In the genomic region with DNA sequence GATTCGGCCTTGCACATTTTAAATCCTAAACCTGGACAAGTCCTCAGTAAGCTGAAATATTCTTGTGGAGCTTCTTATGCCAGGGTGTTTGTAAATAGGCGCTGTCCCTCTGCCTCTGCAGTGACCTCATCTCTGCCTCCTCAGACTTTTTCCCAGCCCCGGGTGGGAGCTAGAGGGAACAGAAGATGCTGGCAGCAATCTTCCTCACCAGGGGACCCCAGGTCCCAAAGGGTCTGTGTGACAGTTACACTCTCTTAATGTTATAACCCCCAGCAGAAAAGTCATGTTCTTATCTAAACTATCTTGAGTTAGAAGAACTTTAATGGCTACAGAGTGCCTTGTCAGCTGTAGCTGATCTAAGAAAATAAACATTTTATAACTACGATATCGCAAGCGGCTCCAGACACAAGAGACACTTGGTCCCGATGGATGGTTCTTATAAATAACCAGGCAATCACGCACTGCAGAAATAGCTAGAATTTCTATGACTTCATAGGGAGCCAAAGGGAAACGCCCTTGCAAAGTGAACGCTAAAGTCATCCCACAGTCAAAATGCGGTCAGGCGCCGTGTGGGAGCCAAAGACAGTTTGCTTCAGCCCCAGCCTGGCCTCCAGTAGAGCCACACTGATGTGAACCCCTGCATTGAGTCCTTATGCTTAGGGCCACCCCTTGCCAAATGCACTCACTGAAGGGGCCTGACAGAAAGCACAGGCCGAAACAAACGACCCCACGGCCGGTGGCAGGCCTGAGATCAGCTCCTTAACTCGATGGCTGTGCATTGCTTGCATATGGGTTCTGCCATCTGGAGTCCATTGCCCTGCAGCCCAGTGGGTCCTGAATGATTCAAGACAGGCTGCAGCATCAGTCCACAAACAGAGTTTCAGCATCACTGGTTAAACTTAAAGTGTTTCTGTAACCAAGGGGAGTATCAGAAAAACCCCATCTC, we compare ENCODE assay signal across 12 mouse cellular contexts.
A peak's percentile ranks its signal among the peaks of the same experiment; 100 is the strongest.
DNase-seq lines count a peak whose midpoint lies in the region; ATAC-seq and TF ChIP-seq lines count a peak whose summit lies in the region.
"Had no signal": no experiment of that assay in that cellular context is flagged by ENCODE, and none has a peak within 500 bp of the region (broad histone marks: within the 10 kb centered on the region; RNA-seq: fewer than 3 reads in every experiment).

No protein-coding gene starts in this region.

- no peaks in the 10 kb centered on the region for H3K27me3 ChIP-seq in heart, adult 2 months (ENCODE audit: control insufficient read depth, insufficient read depth, low read length)
- no peaks in the 10 kb centered on the region for H3K27me3 ChIP-seq in heart, embryonic 12.5 days (replicated peaks)
- H3K27me3 ChIP-seq in lung, postnatal 0 days (replicated peaks; ENCODE audit: insufficient read depth, low read length), result no peaks in the 10 kb centered on the region
- no peaks in the 10 kb centered on the region for H3K27me3 ChIP-seq in intestine, embryonic 14.5 days (replicated peaks; ENCODE audit: control insufficient read depth, insufficient read depth, low read length)
- H3K27me3 ChIP-seq in stomach, embryonic 15.5 days (replicated peaks), result no peaks in the 10 kb centered on the region
- H3K27me3 ChIP-seq: CH12.LX had no signal

- 58% methylated on average over 18 of the region's 18 CpGs for WGBS in heart, adult 2 months
- WGBS in heart, embryonic 12.5 days, result 66% methylated on average over 18 of the region's 18 CpGs
- 37% methylated on average over 18 of the region's 18 CpGs for WGBS in lung, postnatal 0 days
- 53% methylated on average over 18 of the region's 18 CpGs for WGBS in intestine, embryonic 14.5 days
- WGBS in stomach, embryonic 15.5 days, result 48% methylated on average over 18 of the region's 18 CpGs

- no peak for TF ChIP-seq POLR2A in heart, adult 2 months (IDR thresholded peaks at IDR 0.05; ENCODE audit: insufficient read depth, low read depth, low read length)

- H3K9ac ChIP-seq in heart, adult 2 months (ENCODE audit: low read depth, low read length), result no peak overlapping the region
- no peak overlapping the region for H3K9ac ChIP-seq in heart, embryonic 12.5 days
- no peak overlapping the region for H3K9ac ChIP-seq in lung, postnatal 0 days (replicated peaks; ENCODE audit: low read depth)
- H3K9ac ChIP-seq in intestine, embryonic 14.5 days (ENCODE audit: low read length), result no peak overlapping the region
- no peak overlapping the region for H3K9ac ChIP-seq in stomach, embryonic 15.5 days
- H3K9ac ChIP-seq: liver, embryonic 15.5 days had no signal

- TF ChIP-seq EP300 in heart, adult 2 months (IDR thresholded peaks at IDR 0.05; ENCODE audit: insufficient read depth, low read depth, low read length), result no peak
- TF ChIP-seq EP300 in lung, postnatal 0 days (IDR thresholded peaks at IDR 0.05), result peak; percentile 51; the same call in 1 of the 2 replicates

- H3K9me3 ChIP-seq in heart, embryonic 12.5 days (replicated peaks), result peaks cover 6% of the 10 kb centered on the region; the same call in 1 of the 2 replicates
- no peaks in the 10 kb centered on the region for H3K9me3 ChIP-seq in lung, postnatal 0 days (ENCODE audit: low read length)
- no peaks in the 10 kb centered on the region for H3K9me3 ChIP-seq in intestine, embryonic 14.5 days (ENCODE audit: control insufficient read depth, low read length)
- H3K9me3 ChIP-seq in stomach, embryonic 15.5 days, result no peaks in the 10 kb centered on the region
- H3K9me3 ChIP-seq: liver, embryonic 15.5 days had no signal

- intact Hi-C loops in heart, adult 2 months (cut with DNase I), result no loop called here

- H3K4me3 ChIP-seq in heart, adult 2 months, result no peak overlapping the region
- no peak overlapping the region for H3K4me3 ChIP-seq in heart, embryonic 12.5 days
- no peak overlapping the region for H3K4me3 ChIP-seq in lung, postnatal 0 days (ENCODE audit: low read depth, low read length)
- no peak overlapping the region for H3K4me3 ChIP-seq in intestine, embryonic 14.5 days (ENCODE audit: low read depth, low read length)
- H3K4me3 ChIP-seq in stomach, embryonic 15.5 days (replicated peaks), result no peak overlapping the region
- H3K4me3 ChIP-seq: liver, embryonic 15.5 days had no signal

- ATAC-seq in heart, embryonic 12.5 days (ENCODE audit: insufficient number of reproducible peaks, low FRiP score), result no peak
- peak; percentile 74 for ATAC-seq in lung, postnatal 0 days
- no peak for ATAC-seq in intestine, embryonic 14.5 days (replicated peaks; ENCODE audit: low FRiP score, low TSS enrichment, low read depth)
- no peak for ATAC-seq in stomach, embryonic 15.5 days (ENCODE audit: insufficient read depth, low FRiP score, low read depth)

- H3K4me1 ChIP-seq in heart, adult 2 months (ENCODE audit: control insufficient read depth, insufficient read depth, low read length), result peaks cover 15% of the 10 kb centered on the region
- H3K4me1 ChIP-seq in heart, embryonic 12.5 days (replicated peaks), result peaks cover 28% of the 10 kb centered on the region
- peaks cover 13% of the 10 kb centered on the region; the same call in 1 of the 2 replicates for H3K4me1 ChIP-seq in lung, postnatal 0 days (ENCODE audit: insufficient read depth, low read depth, low read length)
- H3K4me1 ChIP-seq in intestine, embryonic 14.5 days (replicated peaks; ENCODE audit: control insufficient read depth, insufficient read depth, low read length), result peaks cover 16% of the 10 kb centered on the region
- H3K4me1 ChIP-seq in stomach, embryonic 15.5 days, result peaks cover 11% of the 10 kb centered on the region

- DNase-seq in heart, adult 2 months, result no peak
- peak; percentile 53 for DNase-seq in lung, postnatal 0 days (ENCODE audit: low spot score)
- no peak for DNase-seq in lung, postnatal 25 days (ENCODE audit: low spot score)
- no peak for DNase-seq in intestine, embryonic 14.5 days (ENCODE audit: low spot score)
- DNase-seq in left cerebral cortex, adult 11 months (ENCODE audit: low spot score), result no peak
- no peak for DNase-seq in spleen, postnatal 36 days (ENCODE audit: low spot score in 2 of 2)
- DNase-seq: layer of hippocampus, adult 9-11 months; retina, postnatal 1 day had no signal

- no peaks in the 10 kb centered on the region for H3K36me3 ChIP-seq in heart, adult 2 months (ENCODE audit: control insufficient read depth, insufficient read depth, low read length)
- H3K36me3 ChIP-seq in heart, embryonic 12.5 days, result no peaks in the 10 kb centered on the region; the same call in 1 of the 2 replicates
- no peaks in the 10 kb centered on the region for H3K36me3 ChIP-seq in lung, postnatal 0 days (ENCODE audit: insufficient read depth, low read length)
- no peaks in the 10 kb centered on the region for H3K36me3 ChIP-seq in intestine, embryonic 14.5 days (ENCODE audit: control insufficient read depth, insufficient read depth, low read length)
- no peaks in the 10 kb centered on the region for H3K36me3 ChIP-seq in stomach, embryonic 15.5 days
- H3K36me3 ChIP-seq: liver, embryonic 15.5 days had no signal

- no peaks in the 10 kb centered on the region for H3K79me2 ChIP-seq in heart, adult 2 months (replicated peaks; ENCODE audit: control insufficient read depth, insufficient read depth, low read length)

- H3K27ac ChIP-seq in heart, adult 2 months, result peak overlapping the region; percentile 33
- no peak overlapping the region for H3K27ac ChIP-seq in heart, embryonic 12.5 days (ENCODE audit: poor library complexity, severe bottlenecking)
- peak overlapping the region; percentile 69 for H3K27ac ChIP-seq in lung, postnatal 0 days (ENCODE audit: low read length)
- peak overlapping the region; percentile 51 for H3K27ac ChIP-seq in intestine, embryonic 14.5 days (ENCODE audit: low read depth)
- peak overlapping the region; percentile 69 for H3K27ac ChIP-seq in stomach, embryonic 15.5 days
- H3K27ac ChIP-seq: liver, embryonic 15.5 days had no signal

- no peak for TF ChIP-seq CTCF in heart, adult 2 months (IDR thresholded peaks at IDR 0.05)
- no peak for TF ChIP-seq CTCF in lung, postnatal 0 days (IDR thresholded peaks at IDR 0.05)

- H3K4me2 ChIP-seq in heart, embryonic 12.5 days, result no peak overlapping the region
- no peak overlapping the region for H3K4me2 ChIP-seq in lung, postnatal 0 days (replicated peaks; ENCODE audit: low read depth, low read length)
- no peak overlapping the region for H3K4me2 ChIP-seq in intestine, embryonic 14.5 days (ENCODE audit: low read length)
- H3K4me2 ChIP-seq in stomach, embryonic 15.5 days, result no peak overlapping the region
- H3K4me2 ChIP-seq: liver, embryonic 15.5 days had no signal
